Mouse (Mus musculus) mesoderm, embryonic 11.5 days (tissue): ENCODE results near the gene Supt3.
A peak's percentile ranks its signal among the peaks of the same experiment; 100 is the strongest.

Experiments
- DNase-seq: peaks from one replicate; pipeline ENCODE4 v3.0.0-alpha.2; 2012; ENCODE audit warnings: low read depth, low spot score

Supt3 gene

GRCm38 (mm10) chr17:45053371-45053770 lies 276.4 kb downstream of the Supt3 start:
- DNase-seq: no peak

DNA sequence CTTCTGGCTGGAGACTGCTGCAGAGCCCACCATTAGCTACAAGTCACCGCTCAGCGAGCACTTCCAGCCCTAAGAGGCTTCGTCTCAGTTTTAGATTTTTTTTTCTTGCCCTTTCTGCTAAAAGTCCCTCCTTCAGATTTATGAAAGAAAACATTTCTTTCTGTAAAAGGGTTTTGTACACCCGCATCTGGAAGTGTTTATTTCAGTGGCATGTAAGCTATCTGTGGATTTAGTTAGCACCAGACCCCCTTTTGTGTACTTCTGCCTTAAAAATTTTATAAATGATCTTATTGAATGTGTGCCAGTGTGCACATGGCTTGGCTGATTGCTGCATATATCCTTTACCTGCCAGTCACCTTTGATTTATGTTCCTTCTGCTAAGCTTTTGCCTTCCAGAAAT lies 277.6 kb downstream of the Supt3 start:
- DNase-seq: no peak

DNA sequence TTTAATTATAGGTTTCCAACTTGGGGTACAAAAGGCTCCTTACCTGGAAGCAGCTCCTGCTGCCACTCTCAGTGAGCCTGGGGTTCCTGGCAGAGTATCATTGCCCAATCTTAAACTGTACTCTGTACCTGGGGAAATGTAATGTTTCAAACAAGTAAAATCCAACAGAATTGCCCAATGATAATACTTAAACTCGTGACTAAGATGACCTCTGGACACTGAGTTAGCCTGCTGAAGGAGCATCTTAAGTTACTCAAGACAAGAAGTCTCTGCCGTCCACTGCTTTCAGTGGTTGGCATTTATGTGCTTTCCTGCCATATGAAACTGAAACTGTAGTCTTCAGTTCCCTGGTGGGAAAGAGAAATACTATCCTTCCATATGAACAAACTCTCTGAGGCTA lies 279.9 kb downstream of the Supt3 start:
- DNase-seq: no peak

DNA sequence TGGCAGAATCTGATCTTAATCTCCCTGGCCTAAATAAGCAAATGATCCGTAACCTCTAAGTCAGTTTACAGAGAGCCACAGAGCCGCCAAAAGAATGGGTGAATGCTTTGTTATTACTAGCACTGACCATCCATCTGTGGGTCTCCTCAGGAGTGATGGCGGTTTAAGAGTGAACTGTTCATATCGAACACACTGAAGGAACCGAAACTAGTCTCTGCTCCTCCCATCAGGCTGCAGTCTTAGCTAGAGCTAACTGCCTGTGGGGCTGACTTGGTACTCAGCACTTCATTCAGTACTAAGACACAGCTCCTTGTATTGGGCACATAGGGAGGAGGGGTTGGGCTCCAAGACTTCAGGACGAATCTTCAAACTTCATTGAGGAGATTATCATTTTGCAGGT lies 280.8 kb downstream of the Supt3 start:
- DNase-seq: no peak

DNA sequence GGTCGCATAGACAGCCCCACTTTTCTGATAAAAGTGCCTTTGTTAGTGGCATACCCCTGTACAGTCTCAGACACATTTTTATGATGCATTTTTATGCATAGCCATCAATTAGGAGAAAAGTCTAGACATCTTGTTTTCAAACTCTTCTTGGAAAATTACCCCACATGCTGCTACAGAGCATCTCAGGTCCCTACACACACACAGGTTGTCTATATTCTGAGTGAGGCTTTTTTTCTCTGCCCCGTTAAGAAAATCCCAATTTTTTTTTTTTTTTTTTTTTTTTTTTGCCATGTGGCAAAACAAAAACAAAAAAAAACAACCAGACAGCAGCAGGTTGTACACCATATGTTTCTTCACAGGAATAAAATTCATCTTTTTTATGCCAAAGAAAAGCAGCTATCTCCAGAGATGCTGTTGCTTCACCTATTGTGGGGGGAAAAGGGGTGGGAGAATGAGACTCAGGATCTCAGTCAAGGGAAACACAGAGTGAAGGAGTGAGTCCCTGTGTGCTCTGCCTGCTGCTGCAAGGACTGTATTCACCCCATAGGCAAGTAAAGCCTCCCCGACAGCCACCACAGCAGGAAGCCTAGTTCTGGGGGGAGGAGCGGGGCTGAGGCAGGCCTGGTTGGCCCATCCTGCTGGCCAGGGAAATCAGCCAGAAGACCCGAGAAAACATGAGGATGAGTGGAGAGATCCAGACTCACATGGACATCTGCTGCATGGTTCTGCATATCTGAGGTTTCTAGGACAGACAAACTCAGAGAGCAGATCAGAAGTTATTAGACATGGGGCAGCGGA lies 281.8 kb downstream of the Supt3 start:
- DNase-seq: no peak

DNA sequence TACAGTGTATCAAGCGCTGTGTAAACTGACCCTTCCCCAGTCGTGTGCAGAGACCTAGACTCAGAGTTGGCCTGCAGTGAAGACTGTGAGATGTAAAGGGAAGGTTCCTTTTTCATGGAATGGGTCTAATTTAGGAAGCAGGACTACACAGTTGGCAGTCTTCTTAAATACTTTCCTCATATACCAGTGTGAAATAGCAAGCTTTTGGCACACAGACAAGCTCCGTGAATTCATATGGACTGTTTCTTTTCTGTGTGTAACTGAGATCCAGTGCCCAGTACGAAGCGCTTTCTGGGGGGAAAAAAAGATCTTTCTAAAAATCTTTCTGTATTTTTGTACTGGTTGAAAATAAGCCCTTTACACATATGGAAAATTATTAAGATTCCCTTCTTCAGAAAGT lies 286.8 kb downstream of the Supt3 start:
- DNase-seq: no peak

DNA sequence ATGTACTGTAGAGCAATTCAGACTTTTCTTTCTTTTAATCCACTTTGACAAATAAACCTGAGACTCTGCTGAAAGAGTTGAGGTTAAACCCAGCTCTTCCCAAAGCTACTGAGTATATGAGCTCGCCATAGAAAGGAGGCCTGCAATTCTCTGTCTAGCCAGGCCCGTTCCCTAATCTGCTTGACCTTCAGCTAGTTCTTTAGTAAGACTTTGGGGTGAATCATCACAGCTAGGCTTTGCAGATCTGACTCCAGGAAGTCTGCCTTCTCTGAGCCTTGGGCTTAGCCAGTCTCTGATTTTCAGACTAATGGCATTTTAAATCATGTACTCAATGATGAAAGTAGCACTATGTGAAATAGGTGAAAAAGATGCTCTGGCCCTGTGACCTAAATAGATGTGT lies 288.5 kb downstream of the Supt3 start:
- no peak for DNase-seq

DNA sequence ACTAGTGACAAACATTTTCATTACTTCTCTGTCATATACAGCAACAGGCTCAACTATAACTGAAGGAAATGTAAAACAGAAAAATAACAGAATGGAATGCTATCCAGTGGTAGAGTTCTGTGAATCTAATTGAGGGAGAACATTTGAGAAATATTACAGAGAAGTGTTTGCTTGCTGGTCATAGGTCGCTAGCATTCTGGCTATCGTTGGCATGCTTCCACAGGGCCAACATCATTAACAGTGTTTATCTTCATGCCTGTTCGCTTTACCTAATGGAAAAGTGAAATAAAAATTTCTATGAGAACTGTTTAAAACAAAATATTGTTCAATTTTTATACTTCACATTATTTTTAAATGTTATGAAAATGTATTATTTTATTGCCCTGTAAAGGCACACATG lies 290.5 kb downstream of the Supt3 start:
- DNase-seq: no peak

DNA sequence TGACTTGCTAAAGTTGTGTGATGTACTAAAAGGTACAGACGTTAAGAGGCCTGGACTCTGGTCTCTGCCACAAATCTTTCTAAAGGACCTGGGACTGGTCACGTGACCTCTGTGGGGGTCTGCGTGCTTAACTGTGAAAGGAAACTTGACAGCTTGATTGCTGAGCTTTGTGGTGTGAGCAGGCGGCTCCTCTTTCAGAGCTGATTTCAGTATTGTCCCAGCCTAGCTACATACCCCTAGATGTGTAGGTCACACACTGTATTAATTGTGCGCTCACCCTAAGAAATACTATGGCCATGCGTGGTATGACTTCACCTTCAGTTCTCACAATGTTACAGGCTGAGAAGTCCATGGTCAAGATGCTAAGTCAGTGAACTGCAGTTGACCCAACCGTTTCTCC lies 291.4 kb downstream of the Supt3 start:
- DNase-seq: peak; percentile 43

GRCm38 (mm10) chr17:45072495-45073347 lies 295.8 kb downstream of the Supt3 start:
- DNase-seq: no peak

DNA sequence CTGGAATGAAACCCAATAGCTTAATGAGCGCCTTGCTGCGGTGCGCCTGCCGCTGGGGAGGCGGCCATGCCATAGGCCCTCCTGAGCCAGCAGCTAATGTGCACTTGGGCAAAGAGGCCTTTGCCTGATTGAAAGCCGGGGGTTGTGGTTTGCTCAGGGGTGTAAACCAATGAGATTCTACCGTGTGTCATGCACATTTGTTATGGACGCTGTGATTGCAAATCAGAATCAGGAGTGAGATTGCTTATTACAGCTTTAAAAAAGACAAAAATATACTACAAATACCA lies 296.3 kb downstream of the Supt3 start:
- DNase-seq: no peak

DNA sequence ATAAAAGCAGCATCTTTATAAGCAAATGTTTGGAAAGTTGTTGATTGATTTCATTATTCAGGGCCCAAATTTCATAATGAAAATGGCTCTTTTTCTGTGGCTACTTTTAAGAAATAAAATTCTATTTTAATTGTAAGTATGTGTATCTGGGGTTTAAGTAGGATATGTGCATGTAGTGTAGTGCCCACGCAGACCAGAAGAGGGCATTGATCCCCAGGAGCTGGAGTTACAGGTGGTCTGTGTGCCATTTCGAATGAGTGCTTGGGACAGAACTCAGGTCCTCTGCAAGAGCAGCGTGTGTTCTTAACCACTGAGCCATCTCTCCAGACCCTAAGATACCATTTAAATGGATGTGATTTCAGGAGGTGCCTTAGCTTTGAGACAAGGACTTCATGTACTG lies 296.8 kb downstream of the Supt3 start:
- no peak for DNase-seq

- no peak for DNase-seq
These were observed 300.0 kb downstream of the Supt3 start for GRCm38 (mm10) chr17:45076951-45077350.

GRCm38 (mm10) chr17:45077921-45078640 lies 301.1 kb downstream of the Supt3 start:
- no peak for DNase-seq

GRCm38 (mm10) chr17:45081521-45081920 lies 304.6 kb downstream of the Supt3 start:
- no peak for DNase-seq

DNA sequence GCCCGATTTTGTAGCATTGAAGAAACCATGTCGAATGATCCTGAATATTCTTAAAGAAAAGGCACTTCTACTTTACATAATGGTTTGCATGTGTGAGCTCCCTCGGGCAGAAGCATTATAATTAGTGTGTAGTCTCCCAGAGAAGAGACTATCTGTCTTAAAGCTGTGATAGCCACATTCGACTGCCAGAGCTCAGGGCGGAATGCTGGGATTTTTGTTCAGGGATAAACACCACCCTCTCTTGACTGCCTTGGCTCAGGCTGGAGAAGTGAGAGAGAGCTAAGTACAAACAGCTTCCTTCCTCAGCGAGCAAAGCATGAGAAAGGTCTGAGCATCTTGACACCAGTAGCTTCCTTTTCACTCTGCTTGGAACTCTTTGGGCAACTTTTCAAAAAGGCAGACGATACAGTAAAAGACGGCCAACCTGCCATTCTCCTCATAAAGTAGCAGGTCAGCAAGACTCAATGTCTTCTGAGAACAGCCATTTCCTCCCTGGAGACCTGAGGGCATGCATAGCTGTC lies 305.1 kb downstream of the Supt3 start:
- DNase-seq: no peak

- DNase-seq: no peak
These were observed 309.4 kb downstream of the Supt3 start for GRCm38 (mm10) chr17:45086361-45086760.

DNA sequence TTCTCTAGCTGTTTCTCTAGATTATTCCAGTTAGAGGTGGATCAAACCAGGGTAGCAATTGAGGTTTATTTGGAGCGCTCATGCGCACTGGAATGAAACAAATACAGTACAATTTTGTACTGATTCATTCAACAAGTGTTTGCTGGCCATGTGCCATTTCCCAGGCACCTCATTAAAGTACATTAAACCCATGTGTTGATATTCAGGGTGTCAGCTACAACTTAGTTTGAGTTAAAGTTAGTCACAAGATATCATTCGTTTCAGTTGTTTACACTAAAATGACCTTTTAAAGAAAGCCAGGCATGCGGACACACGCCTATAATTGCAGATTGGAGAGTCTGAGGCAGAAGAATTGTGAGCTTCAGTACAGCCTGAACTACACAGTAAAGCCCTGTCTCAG lies 310.1 kb downstream of the Supt3 start:
- DNase-seq: no peak

- no peak for DNase-seq
These were observed 324.1 kb downstream of the Supt3 start for GRCm38 (mm10) chr17:45101064-45101463.

DNA sequence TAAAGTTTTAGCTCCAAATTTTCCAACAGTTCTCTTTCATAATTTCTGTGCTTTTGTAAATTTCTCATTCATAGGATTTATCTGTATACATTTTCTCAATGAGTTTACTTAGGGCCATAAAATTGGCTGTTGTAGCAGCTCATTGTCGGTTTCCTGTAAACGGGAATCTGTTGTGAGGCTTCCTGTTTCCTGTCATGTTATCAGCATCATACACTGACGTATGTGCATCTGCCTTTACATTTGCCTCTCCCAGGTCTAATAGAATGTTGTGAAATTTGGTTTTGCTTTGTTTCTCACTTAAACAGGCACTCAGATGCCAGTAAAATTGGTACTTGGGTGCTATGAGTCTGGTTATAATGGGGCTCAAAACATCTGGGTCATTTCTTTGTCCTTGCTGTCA lies 338.4 kb downstream of the Supt3 start:
- no peak for DNase-seq

- peak; percentile 63 for DNase-seq
These were observed 341.9 kb downstream of the Supt3 start for GRCm38 (mm10) chr17:45118565-45119471.
